Mouse (Mus musculus) hindbrain, embryonic 16.5 days (tissue): ENCODE results near the gene Hist1h3g. TPM values are rescaled to one million over a fixed set of nuclear protein-coding genes. Genes with fewer than 3 reads are reported as not detected.

Experiments used
- ATAC-seq: fragments of 200-750 bp; cut with Nextera tagmentation; 2 replicates; pipeline ENCODE4 v1.8.0; 2017; ENCODE audit warnings: moderate TSS enrichment, moderate library complexity
- H3K27ac ChIP-seq: fragments of 300-500 bp; sonication (generic); 2 replicates; pipeline ENCODE4 v1.5.1; 2014; ENCODE audit warnings: low read depth, mild to moderate bottlenecking, control low read depth, low read length, moderate library complexity
- H3K27me3 ChIP-seq: fragments of 300-500 bp; sonication (generic); replicated peaks from 2 replicates; pipeline ENCODE4 v1.6.1; 2014; ENCODE audit warnings: low read length; ENCODE audit not compliant: control insufficient read depth, insufficient read depth
- H3K36me3 ChIP-seq: fragments of 300-500 bp; sonication (generic); 2 replicates; pipeline ENCODE4 v1.6.1; 2014; ENCODE audit warnings: mild to moderate bottlenecking, low read length, moderate library complexity, mixed read lengths; ENCODE audit not compliant: control insufficient read depth, insufficient read depth
- H3K4me1 ChIP-seq: fragments of 300-500 bp; sonication (generic); 2 replicates; pipeline ENCODE4 v1.6.1; 2014; ENCODE audit warnings: low read depth, low read length; ENCODE audit not compliant: control insufficient read depth, insufficient read depth
- H3K4me2 ChIP-seq: fragments of 300-500 bp; sonication (generic); 2 replicates; pipeline ENCODE4 v1.6.1; 2014; ENCODE audit warnings: mild to moderate bottlenecking, low read length, control low read depth, moderate library complexity
- H3K4me3 ChIP-seq: fragments of 300-500 bp; sonication (generic); 2 replicates; pipeline ENCODE4 v1.5.1; 2014; ENCODE audit warnings: mild to moderate bottlenecking, low read length, control low read depth, moderate library complexity
- H3K9ac ChIP-seq: fragments of 300-500 bp; sonication (generic); 2 replicates; pipeline ENCODE4 v1.6.1; 2014; ENCODE audit warnings: low read depth, mild to moderate bottlenecking, control low read depth, low read length, moderate library complexity
- H3K9me3 ChIP-seq: fragments of 300-500 bp; sonication (generic); 2 replicates; pipeline ENCODE4 v1.6.1; 2014; ENCODE audit warnings: mild to moderate bottlenecking, low read length, moderate library complexity; ENCODE audit not compliant: control insufficient read depth
- WGBS: fragments of 180-500 bp; shearing (Covaris S2); extraction: QIAGEN DNeasy Blood & Tissue Kit; methylation state at CpG from one replicate; pipeline ENCODE4 v1.1.7; 2014; 5-methylcytosine and 5-hydroxymethylcytosine counted together
- polyA plus RNA-seq: library from polyadenylated mRNA; unstranded; fragments of >200 nt; fragmentation: Nextera tagmentation; extraction: Ambion mirVana; gene quantifications from 2 replicates; pipeline ENCODE4 v1.2.1, GENCODE M21; 2015

Hist1h3g gene
- polyA plus RNA-seq, 1 experiment from 2014 or later = not detected

DNA sequence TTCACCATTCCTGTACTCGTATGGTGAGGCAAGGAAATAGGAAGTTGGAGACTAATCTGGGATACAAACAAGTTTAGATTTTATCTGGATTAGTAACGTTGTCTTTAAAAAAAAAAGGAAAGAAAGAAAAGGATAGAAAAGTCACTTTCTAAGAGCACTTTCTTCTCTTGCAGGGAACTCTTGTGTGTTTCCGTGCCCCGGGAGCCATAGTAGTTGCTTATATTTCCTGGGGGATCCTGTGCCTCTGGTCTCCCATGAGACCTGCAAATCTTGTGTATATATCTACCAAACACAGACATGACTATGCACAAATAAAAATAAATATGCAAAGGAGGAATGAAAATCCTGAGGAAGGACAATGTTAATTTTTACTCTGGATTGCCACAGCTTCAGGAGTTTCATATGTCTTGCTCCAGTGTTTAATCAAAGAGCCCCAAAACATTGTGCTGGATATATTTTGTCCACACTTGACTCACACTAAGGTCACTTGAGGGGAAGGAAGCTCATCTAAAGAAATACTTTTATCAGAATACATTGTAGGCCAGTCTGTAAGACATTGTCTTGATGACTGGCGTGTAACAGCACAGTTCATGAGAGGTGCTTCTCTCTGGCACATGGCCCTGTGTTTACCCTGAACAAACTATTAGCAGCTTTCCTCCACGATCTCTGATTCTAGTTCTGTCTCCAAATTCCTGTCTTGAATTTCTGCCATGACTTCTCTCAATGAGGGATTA is 41.9 kb downstream of the Hist1h3g start:
- Histone ChIP-seq H3K27me3 (no peaks in the 10 kb centered on the region), H3K27ac (peak overlapping the region; percentile 23; the same call in 1 of the 2 replicates), H3K9ac (no peak overlapping the region), H3K4me3 (no peak overlapping the region), H3K4me1 (peaks cover 21% of the 10 kb centered on the region), H3K9me3 (no peaks in the 10 kb centered on the region), H3K36me3 (no peaks in the 10 kb centered on the region), H3K4me2 (peak overlapping the region; percentile 71)
- no peak for ATAC-seq
- WGBS = 52% methylated on average over 6 of the region's 6 CpGs

DNA sequence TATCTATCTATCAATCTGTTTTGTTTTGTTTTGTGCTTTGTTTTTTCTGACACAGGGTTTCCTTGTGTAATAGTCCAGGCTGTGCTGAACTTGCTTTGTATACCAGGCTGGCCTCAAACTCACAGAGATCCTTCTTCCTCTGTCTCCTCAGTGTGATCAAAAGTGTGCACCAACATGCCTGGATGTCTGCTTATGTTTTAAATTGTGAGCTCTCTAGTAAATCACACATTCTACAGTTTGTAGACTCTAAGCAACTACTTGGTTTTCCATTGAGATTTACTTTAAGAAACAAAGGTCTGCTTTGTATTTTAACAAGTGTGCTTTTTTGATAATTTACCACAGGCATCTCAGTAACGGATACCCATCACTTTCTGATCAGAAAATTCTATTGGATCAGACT is 42.6 kb downstream of the Hist1h3g start:
- H3K9me3 ChIP-seq = no peaks in the 10 kb centered on the region
- H3K27me3 ChIP-seq = no peaks in the 10 kb centered on the region
- H3K27ac ChIP-seq = no peak overlapping the region
- WGBS = 100% methylated on average over 1 of the region's 1 CpGs
- H3K9ac ChIP-seq = no peak overlapping the region
- H3K4me1 ChIP-seq = peaks cover 19% of the 10 kb centered on the region
- no peak for ATAC-seq
- no peak overlapping the region for H3K4me2 ChIP-seq
- H3K36me3 ChIP-seq = no peaks in the 10 kb centered on the region
- H3K4me3 ChIP-seq = no peak overlapping the region

DNA sequence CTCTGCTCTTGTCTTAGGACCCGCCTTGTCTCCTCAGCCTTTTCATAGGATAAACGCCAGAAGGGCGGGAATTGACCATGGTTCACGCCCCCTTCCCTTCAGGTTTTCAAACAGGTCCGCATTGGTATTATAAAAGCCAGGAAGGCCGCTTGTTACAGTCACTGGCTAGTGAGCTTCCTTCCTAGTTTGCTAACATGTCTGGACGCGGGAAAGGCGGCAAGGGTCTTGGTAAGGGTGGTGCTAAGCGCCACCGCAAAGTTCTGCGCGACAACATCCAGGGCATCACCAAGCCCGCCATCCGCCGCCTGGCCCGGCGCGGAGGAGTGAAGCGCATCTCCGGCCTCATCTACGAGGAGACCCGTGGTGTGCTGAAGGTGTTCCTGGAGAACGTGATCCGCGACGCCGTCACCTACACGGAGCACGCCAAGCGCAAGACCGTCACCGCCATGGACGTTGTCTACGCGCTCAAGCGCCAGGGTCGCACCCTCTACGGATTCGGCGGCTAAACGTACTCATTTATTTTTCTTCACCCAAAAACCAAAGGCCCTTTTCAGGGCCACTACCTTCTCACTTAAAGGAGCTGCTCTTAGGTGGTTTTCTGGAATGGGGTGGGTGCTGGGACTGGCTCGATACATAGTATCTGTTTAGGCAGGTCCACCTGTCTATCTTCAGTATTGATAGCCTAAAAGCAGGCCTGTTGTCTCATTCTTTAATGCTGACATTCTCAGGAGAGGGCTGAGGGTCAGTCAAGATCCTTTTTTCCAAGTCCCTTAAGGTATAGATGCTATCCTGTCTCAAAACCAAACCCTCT is 46.4 kb downstream of the Hist1h3g start, which contains the start of gene Hist1h4d:
Gene Hist1h4d, plus strand, starts transcription at position 191 of the 811 bp plus-strand sequence.
- Histone ChIP-seq H3K9ac (peak within 1 kb of the TSS; percentile 62), H3K27me3 (no peaks in the 10 kb centered on the region), H3K4me2 (peak within 1 kb of the TSS; percentile 95), H3K9me3 (no peaks in the 10 kb centered on the region), H3K27ac (peak within 1 kb of the TSS; percentile 75), H3K4me3 (peak within 1 kb of the TSS; percentile 52), H3K36me3 (no peaks in the 10 kb centered on the region), H3K4me1 (peaks cover 17% of the 10 kb centered on the region)
- ATAC-seq = peak; percentile 94
- WGBS = under 1% methylated on average over 43 of the region's 43 CpGs

DNA sequence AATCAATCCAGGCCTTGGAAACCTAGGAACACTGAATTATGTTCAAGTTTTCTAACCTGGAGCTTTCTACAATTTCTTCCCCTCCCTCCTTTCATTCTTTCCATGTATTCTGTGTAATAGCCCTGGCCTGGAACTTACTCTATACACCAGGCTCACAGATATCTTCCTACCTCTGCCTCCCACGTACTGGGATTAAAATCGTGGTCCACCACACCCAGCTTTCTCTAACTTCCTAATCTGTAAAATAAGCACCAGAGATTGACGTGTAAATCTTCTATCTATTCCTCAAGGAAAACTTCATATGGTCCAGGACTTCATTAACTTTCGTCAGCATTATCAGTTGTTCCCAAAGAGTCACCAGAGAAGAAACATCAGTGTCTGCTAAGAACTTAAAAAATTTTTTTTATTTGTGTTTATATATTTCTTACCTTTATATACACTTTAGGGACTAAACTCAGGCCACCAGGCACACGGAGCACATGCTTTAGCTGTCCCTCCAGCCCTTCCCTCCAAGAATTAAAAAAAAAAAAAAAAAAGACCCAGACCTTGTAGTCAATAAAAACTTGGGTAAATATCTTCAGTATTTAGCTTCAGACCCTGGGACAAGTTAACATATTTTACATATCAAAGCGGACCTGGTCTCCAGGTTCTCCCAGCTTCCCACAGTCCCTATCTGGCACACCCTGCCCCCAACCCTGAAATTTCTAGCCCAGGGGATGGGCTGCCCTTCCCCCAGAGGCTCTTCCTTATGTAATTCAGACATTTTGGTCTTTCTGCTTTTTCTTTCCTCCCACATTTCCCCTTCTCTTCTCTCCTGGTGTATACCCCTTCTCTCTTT is 47.2 kb downstream of the Hist1h3g start:
- Histone ChIP-seq H3K4me2 (peak overlapping the region; percentile 95), H3K4me1 (peaks cover 18% of the 10 kb centered on the region), H3K27ac (peak overlapping the region; percentile 75; the same call in 1 of the 2 replicates), H3K27me3 (no peaks in the 10 kb centered on the region), H3K9me3 (no peaks in the 10 kb centered on the region), H3K4me3 (peak overlapping the region; percentile 52), H3K36me3 (no peaks in the 10 kb centered on the region), H3K9ac (peak overlapping the region; percentile 62; the same call in 1 of the 2 replicates)
- ATAC-seq = no peak
- 11% methylated on average over 6 of the region's 6 CpGs for WGBS

DNA sequence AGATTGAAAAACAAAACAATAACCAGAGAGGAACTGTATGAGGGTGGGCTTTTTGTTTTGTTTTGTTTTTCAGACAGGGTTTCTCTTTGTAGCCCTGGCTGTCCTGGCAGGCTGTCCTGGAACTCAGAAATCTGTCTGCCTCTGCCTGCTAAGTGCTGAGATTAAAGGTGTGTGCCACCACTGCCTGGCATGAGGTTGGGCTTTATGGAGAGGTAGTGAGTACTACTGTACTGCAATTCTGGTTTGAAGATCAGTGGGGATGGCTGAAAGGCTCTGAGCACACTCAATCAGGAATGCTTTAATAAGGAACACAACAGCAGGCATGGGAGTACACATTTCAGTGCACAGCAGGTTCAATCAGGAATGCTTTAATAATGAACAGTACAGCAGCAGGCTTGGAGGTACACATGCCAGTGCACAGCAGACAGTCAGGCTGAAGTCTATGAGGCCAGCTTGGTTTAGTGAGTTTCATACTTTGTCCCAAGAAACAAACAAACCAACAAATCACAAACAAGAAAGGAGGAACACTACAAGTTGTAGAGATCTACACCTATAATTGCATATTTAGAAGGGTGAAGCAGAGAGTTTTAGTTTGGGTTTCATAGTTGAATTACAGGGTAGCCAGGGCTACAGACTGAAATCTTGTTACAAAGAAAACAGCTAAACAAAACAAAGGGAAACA is 48.3 kb downstream of the Hist1h3g start:
- Histone ChIP-seq H3K9me3 (no peaks in the 10 kb centered on the region), H3K27ac (no peak overlapping the region), H3K4me1 (peaks cover 18% of the 10 kb centered on the region), H3K4me2 (no peak overlapping the region), H3K4me3 (no peak overlapping the region), H3K36me3 (no peaks in the 10 kb centered on the region), H3K27me3 (no peaks in the 10 kb centered on the region), H3K9ac (no peak overlapping the region)
- no peak for ATAC-seq

DNA sequence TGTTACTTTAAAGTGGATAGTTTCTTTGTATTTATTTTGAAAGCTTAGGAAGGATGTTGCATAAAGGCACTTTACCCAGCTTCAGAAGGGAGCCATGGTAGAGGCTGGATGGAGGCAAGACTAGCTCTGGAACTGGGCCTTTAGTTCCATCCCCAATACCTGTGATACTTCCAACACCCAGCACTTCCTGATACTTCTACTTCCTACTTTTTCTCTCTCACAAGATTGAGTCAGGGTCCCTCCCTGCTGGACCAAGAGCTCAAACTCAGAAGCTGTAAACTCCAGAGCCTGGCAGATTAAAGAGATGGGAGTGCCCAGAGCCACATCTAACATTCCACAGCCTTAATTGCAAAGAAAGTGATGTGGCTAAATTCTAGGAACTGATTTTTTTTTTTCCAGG is 49.1 kb downstream of the Hist1h3g start:
- Histone ChIP-seq H3K4me3 (peak overlapping the region; percentile 50), H3K27me3 (no peaks in the 10 kb centered on the region), H3K4me2 (peak overlapping the region; percentile 66), H3K36me3 (no peaks in the 10 kb centered on the region), H3K9ac (peak overlapping the region; percentile 14; the same call in 1 of the 2 replicates), H3K9me3 (no peaks in the 10 kb centered on the region), H3K4me1 (peaks cover 18% of the 10 kb centered on the region), H3K27ac (peak overlapping the region; percentile 55)
- ATAC-seq = no peak

DNA sequence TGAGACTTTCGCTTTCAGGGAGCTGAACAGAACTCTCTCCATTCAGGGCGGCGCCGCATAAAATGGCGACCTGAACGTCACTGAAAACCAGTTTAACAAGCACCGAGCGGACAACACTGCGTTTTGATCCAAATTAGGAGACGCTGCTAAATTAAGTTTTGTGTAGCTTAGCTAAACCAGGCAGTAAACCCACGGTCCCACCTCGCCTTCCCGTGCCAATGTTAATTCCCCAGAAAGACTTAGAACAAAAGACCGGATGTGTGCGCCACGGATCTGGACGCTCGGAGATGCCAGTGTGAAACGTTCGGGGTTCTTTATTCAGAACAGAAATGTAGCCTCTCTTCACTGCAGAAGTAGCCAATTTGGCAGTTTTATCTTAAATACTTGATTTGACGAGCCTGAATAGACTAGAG is 49.8 kb downstream of the Hist1h3g start:
- Histone ChIP-seq H3K4me1 (peaks cover 18% of the 10 kb centered on the region), H3K9me3 (no peaks in the 10 kb centered on the region), H3K4me3 (peak overlapping the region; percentile 50), H3K27me3 (no peaks in the 10 kb centered on the region), H3K9ac (peak overlapping the region; percentile 63), H3K27ac (peak overlapping the region; percentile 75), H3K36me3 (no peaks in the 10 kb centered on the region), H3K4me2 (peak overlapping the region; percentile 66)
- under 1% methylated on average over 21 of the region's 21 CpGs for WGBS
- no peak for ATAC-seq
